Mouse (Mus musculus) liver, embryonic 14.5 days (tissue): ENCODE measurements around the gene Rora. TPM values are rescaled to one million over a fixed set of nuclear protein-coding genes. Genes with fewer than 3 reads are reported as not detected.

Experiments used
- ATAC-seq: fragments of 200-750 bp; cut with Nextera tagmentation; 2 replicates; pipeline ENCODE4 v1.8.0; 2017; ENCODE audit warnings: moderate number of reproducible peaks, mild to moderate bottlenecking, moderate library complexity; ENCODE audit not compliant: insufficient read depth
- DNase-seq, 3 experiments: peaks; one replicate each; pipeline ENCODE4 v3.0.0-alpha.2; 2012 to 2013; ENCODE audit warnings: low read depth in 3 of 3, low spot score in 3 of 3
- H3K27ac ChIP-seq: fragments of 300-500 bp; sonication (generic); 2 replicates; pipeline ENCODE4 v1.5.1; 2014; ENCODE audit warnings: moderate library complexity, mild to moderate bottlenecking, control low read depth, inconsistent platforms
- H3K27me3 ChIP-seq: fragments of 300-500 bp; sonication (generic); 2 replicates; pipeline ENCODE4 v1.6.1; 2014; ENCODE audit warnings: mild to moderate bottlenecking, low read length, moderate library complexity; ENCODE audit not compliant: control insufficient read depth, insufficient read depth
- H3K36me3 ChIP-seq: fragments of 300-500 bp; sonication (generic); replicated peaks from 2 replicates; pipeline ENCODE4 v1.6.1; 2014; ENCODE audit warnings: low read depth; ENCODE audit not compliant: control insufficient read depth, insufficient read depth
- H3K4me1 ChIP-seq, 2 experiments: fragments of 200-500 bp in 1 of 2; fragments of 300-500 bp in 1 of 2; sonication (generic) in 1 of 2; replicated peaks; 2 replicates each; pipeline ENCODE4 v1.6.1; 2012 to 2014; ENCODE audit warnings: antibody characterized with exemption in 1 of 2, inconsistent platforms in 1 of 2, low read length in 1 of 2; ENCODE audit not compliant: control insufficient read depth in 2 of 2, insufficient read depth in 2 of 2
- H3K4me2 ChIP-seq: fragments of 300-500 bp; sonication (generic); 2 replicates; pipeline ENCODE4 v1.6.1; 2014; ENCODE audit warnings: low read depth, mild to moderate bottlenecking, control low read depth, moderate library complexity
- H3K4me3 ChIP-seq, 2 experiments: fragments of 200-500 bp in 1 of 2; fragments of 300-500 bp in 1 of 2; sonication (generic) in 1 of 2; 2 replicates each; pipeline ENCODE4 v1.5.1; 2012 to 2014; ENCODE audit warnings: low read depth in 2 of 2, low read length in 2 of 2, mild to moderate bottlenecking in 2 of 2, control low read depth in 1 of 2, inconsistent platforms in 1 of 2, moderate library complexity in 1 of 2; ENCODE audit not compliant: insufficient read depth in 1 of 2
- H3K9ac ChIP-seq: fragments of 300-500 bp; sonication (generic); replicated peaks from 2 replicates; pipeline ENCODE4 v1.6.1; 2014; ENCODE audit warnings: mild to moderate bottlenecking, control low read depth, moderate library complexity
- H3K9me3 ChIP-seq: fragments of 300-500 bp; sonication (generic); 2 replicates; pipeline ENCODE4 v1.6.1; 2016; ENCODE audit warnings: low read length, mixed read lengths; ENCODE audit not compliant: control insufficient read depth
- CTCF ChIP-seq: IDR thresholded peaks from 2 replicates; pipeline ENCODE4 v1.5.1; 2016; ENCODE audit warnings: antibody characterized with exemption, low read depth, control low read depth
- EP300 ChIP-seq: IDR thresholded peaks from 2 replicates; pipeline ENCODE4 v1.6.1; 2016; ENCODE audit warnings: antibody characterized with exemption, low read depth
- WGBS: fragments of 180-500 bp; shearing (Covaris S2); extraction: QIAGEN DNeasy Blood & Tissue Kit; methylation state at CpG from one replicate; pipeline ENCODE4 v1.1.7; 2014; ENCODE audit not compliant: insufficient replicate concordance; 5-methylcytosine and 5-hydroxymethylcytosine counted together
- polyA plus RNA-seq, 2 experiments: library from polyadenylated mRNA; depleted of rRNA in 1 of 2; stranded (reverse) in 1 of 2; unstranded in 1 of 2; fragments of >200 nt; fragmentation: Nextera tagmentation in 1 of 2; extraction: Ambion mirVana in 1 of 2; gene quantifications; 2 replicates each; pipeline versions ENCODE4 v1.2.1 to v1.2.3; 2012 to 2014

The Rora gene
- polyA plus RNA-seq, 2 experiments: 0.85 to 2.9 TPM

- Histone ChIP-seq H3K4me1 (no peaks in the 10 kb centered on the region; a peak in 1 of 4 replicates), H3K27me3 (no peaks in the 10 kb centered on the region), H3K9ac (no peak overlapping the region), H3K9me3 (no peaks in the 10 kb centered on the region), H3K4me3 (no peak overlapping the region), H3K36me3 (no peaks in the 10 kb centered on the region), H3K27ac (no peak overlapping the region), H3K4me2 (no peak overlapping the region)
- TF ChIP-seq CTCF (no peak), EP300 (no peak)
- ATAC-seq: no peak
- DNase-seq: no peak
- WGBS: 67% methylated on average over 6 of the region's 6 CpGs
Observed at GRCm38 (mm10) chr9:69132995-69133394, 479.4 kb downstream of the Rora start.

DNA sequence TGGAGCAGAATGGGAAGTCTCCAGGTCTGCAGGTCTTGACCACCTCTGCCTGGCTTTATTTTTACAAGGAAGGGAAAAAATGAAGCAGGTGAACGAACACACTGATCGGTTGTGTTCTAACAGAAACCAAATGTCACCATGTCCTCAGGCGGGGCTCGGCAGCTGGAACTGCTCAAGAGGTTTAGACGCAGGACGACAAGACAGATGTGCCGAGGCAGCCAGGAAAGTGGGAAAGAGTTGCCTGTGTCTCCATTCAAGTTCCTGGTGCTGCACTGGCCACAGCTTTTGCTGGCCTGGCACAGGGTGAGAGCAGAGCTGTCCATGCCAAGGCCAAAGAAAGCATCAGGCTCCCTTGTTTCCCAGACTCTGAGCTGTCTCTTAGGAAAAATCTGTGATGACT lies 480.1 kb downstream of the Rora start:
- no peak overlapping the region for H3K4me2 ChIP-seq
- DNase-seq (no peak), ATAC-seq (no peak)
- 60% methylated on average over 7 of the region's 7 CpGs for WGBS
- H3K9me3 ChIP-seq: no peaks in the 10 kb centered on the region
- no peak overlapping the region for H3K4me3 ChIP-seq
- no peaks in the 10 kb centered on the region for H3K27me3 ChIP-seq
- no peaks in the 10 kb centered on the region for H3K36me3 ChIP-seq
- H3K4me1 ChIP-seq: no peaks in the 10 kb centered on the region; a peak in 1 of 4 replicates
- TF ChIP-seq CTCF: no peak
- TF ChIP-seq EP300: no peak
- H3K9ac ChIP-seq: no peak overlapping the region
- H3K27ac ChIP-seq: no peak overlapping the region

GRCm38 (mm10) chr9:69134604-69135003 lies 481.0 kb downstream of the Rora start:
- DNase-seq (no peak), ATAC-seq (no peak)
- Histone ChIP-seq H3K9ac (no peak overlapping the region), H3K4me2 (no peak overlapping the region), H3K36me3 (no peaks in the 10 kb centered on the region), H3K9me3 (no peaks in the 10 kb centered on the region), H3K4me3 (no peak overlapping the region), H3K27ac (no peak overlapping the region), H3K27me3 (no peaks in the 10 kb centered on the region), H3K4me1 (no peaks in the 10 kb centered on the region)
- TF ChIP-seq CTCF (no peak), EP300 (no peak)
- WGBS: 73% methylated on average over 9 of the region's 9 CpGs

GRCm38 (mm10) chr9:69136821-69137220 lies 483.2 kb downstream of the Rora start:
- Histone ChIP-seq H3K4me2 (no peak overlapping the region), H3K4me1 (no peaks in the 10 kb centered on the region), H3K27me3 (no peaks in the 10 kb centered on the region), H3K9ac (no peak overlapping the region), H3K9me3 (no peaks in the 10 kb centered on the region), H3K27ac (no peak overlapping the region), H3K36me3 (no peaks in the 10 kb centered on the region), H3K4me3 (no peak overlapping the region)
- WGBS: 60% methylated on average over 5 of the region's 5 CpGs
- ATAC-seq: no peak
- no peak for DNase-seq
- TF ChIP-seq EP300 (no peak), CTCF (no peak)

DNA sequence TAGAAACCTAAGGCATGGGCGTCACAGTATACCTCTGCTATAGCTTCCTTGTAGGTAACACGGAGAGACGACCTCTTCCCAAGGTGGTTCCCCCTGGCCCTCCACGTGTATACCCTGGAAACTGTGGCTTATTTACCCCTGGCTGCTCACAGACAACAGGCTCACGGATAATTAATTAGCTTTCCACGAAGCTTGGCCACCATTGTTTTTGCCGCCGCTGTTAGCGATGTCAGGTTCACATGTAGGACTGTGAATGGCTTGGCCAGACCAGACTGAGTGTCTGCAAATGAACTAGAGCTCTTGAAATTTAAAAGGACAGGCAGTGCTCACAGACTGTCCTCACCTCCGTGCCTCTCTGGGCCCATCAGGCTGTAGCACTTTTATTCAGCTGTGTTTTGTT lies 483.8 kb downstream of the Rora start:
- H3K36me3 ChIP-seq: no peaks in the 10 kb centered on the region
- no peak overlapping the region for H3K4me3 ChIP-seq
- H3K4me2 ChIP-seq: no peak overlapping the region
- 53% methylated on average over 10 of the region's 10 CpGs for WGBS
- H3K9me3 ChIP-seq: no peaks in the 10 kb centered on the region
- no peaks in the 10 kb centered on the region for H3K4me1 ChIP-seq
- no peak overlapping the region for H3K9ac ChIP-seq
- no peak overlapping the region for H3K27ac ChIP-seq
- ATAC-seq (no peak), DNase-seq (no peak)
- TF ChIP-seq EP300 (no peak), CTCF (no peak)
- H3K27me3 ChIP-seq: no peaks in the 10 kb centered on the region

- no peak for ATAC-seq
- no peak for DNase-seq
- H3K4me3 ChIP-seq: no peak overlapping the region
- TF ChIP-seq EP300 (no peak), CTCF (no peak)
- 66% methylated on average over 6 of the region's 6 CpGs for WGBS
- H3K36me3 ChIP-seq: no peaks in the 10 kb centered on the region
- no peaks in the 10 kb centered on the region for H3K27me3 ChIP-seq
- no peaks in the 10 kb centered on the region for H3K4me1 ChIP-seq
- no peak overlapping the region for H3K4me2 ChIP-seq
- no peak overlapping the region for H3K9ac ChIP-seq
- no peak overlapping the region for H3K27ac ChIP-seq
- H3K9me3 ChIP-seq: no peaks in the 10 kb centered on the region
Observed at GRCm38 (mm10) chr9:69140144-69140543, 486.6 kb downstream of the Rora start.
